Mouse (Mus musculus) urinary bladder, adult 18-20 months (tissue): Measurements from ENCODE around the gene Msl2.

ENCODE experiments used
- DNase-seq, 2 experiments: peaks; one replicate each; pipeline ENCODE4 v3.0.0; 2022; ENCODE audit warnings: low spot score in 2 of 2, mixed read lengths in 2 of 2

Msl2 gene

GRCm38 (mm10) chr9:101152872-101153271, 79.0 kb downstream of the Msl2 start:
- DNase-seq: no peak
